Mouse (Mus musculus) olfactory bulb, adult 2 months (tissue): Measurements from ENCODE around the gene Gm28891.
"Not testable (repeated sequence)": the region's sequence is repeated elsewhere in the genome, so short reads cannot be mapped to it uniquely, and the experiment has no call there.

ENCODE experiments used
- CTCF ChIP-seq: fragments of 200-500 bp; IDR thresholded peaks from 2 replicates; pipeline ENCODE4 v1.5.1; 2012; ENCODE audit warnings: low read depth, mild to moderate bottlenecking, low read length, moderate library complexity; ENCODE audit not compliant: insufficient read depth
- POLR2A ChIP-seq: fragments of 200-500 bp; IDR thresholded peaks from 2 replicates; pipeline ENCODE4 v1.6.1; 2012; ENCODE audit warnings: mild to moderate bottlenecking, low read depth, low read length, moderate library complexity; ENCODE audit not compliant: insufficient read depth

DNA sequence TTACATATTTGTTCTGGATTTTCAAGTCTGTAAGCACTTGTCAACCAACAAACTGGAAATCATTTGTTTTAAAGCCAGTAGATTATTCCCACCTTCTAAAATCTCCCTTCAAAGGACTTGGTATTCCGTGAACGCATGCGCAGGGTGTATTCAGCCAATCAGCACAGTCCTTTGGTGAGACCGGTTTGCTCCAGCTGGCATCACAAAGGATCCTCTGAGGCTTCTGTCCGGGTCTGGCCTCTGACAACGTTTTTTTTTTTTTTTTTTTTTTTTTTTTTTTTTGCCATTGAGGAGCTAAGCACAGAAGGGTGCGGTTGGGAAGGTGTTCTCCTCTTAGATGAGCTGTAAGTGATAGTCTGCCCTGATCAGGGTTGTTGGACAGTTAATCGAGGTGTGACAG, at the start of gene Gm28891:
- not testable (repeated sequence) for TF ChIP-seq CTCF, POLR2A
